Comparison of ENCODE assay signal across 28 mouse cellular contexts in the genomic region with DNA sequence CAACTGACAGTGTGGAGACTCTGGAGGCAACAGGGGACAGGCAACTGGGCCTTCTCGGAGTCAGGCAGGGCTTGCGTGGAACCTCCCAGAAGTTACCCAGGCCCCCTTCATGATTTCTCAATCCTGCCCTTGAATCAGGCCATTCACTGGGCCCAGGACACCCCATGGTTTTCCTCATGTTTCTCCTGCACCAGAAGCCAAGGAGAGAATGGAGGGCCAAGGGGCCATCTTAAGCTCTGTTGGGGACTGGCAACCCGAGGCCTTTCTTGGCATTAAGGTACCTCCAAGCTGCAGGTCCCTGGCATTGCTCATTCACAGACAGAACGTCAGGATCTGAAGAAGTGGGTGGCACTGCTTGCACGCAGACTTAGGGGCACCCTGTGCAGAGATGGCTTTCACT. TPM values are rescaled to one million over a fixed set of nuclear protein-coding genes. Genes with fewer than 3 reads are reported as not detected.
"Had no signal": no experiment of that assay in that cellular context is flagged by ENCODE, and none has a peak within 500 bp of the region (broad histone marks: within the 10 kb centered on the region; RNA-seq: fewer than 3 reads in every experiment).

No protein-coding gene starts in this region.

- H3K9me3 ChIP-seq: embryonic facial prominence, embryonic 10.5 days; embryonic facial prominence, embryonic 12.5 days; embryonic facial prominence, embryonic 13.5 days; embryonic facial prominence, embryonic 15.5 days; forebrain, embryonic 10.5 days; forebrain, embryonic 12.5 days; forebrain, embryonic 13.5 days; forebrain, embryonic 15.5 days; heart, embryonic 10.5 days had no signal

- H3K27ac ChIP-seq: embryonic facial prominence, embryonic 10.5 days; embryonic facial prominence, embryonic 12.5 days; embryonic facial prominence, embryonic 13.5 days; embryonic facial prominence, embryonic 15.5 days; forebrain, embryonic 12.5 days; forebrain, embryonic 13.5 days; forebrain, embryonic 15.5 days; gastrocnemius, adult 2 months; heart, adult 2 months; heart, embryonic 10.5 days had no signal

- ATAC-seq: forebrain, embryonic 13.5 days; forebrain, embryonic 14.5 days; forebrain, embryonic 15.5 days; forebrain, embryonic 16.5 days; forebrain, postnatal 0 days had no signal

- H3K4me3 ChIP-seq: embryonic facial prominence, embryonic 10.5 days; embryonic facial prominence, embryonic 12.5 days; embryonic facial prominence, embryonic 13.5 days; embryonic facial prominence, embryonic 15.5 days; erythroblast, embryonic 14.5 days; forebrain, embryonic 10.5 days; forebrain, embryonic 12.5 days; forebrain, embryonic 13.5 days; forebrain, embryonic 15.5 days; gastrocnemius, adult 2 months; heart, adult 2 months; heart, embryonic 10.5 days had no signal

- H3K27me3 ChIP-seq: forebrain, embryonic 15.5 days had no signal

- DNase-seq: cerebellum, adult 9-10 months; cerebellum, adult 9-11 months; cerebellum, postnatal 25 days; cerebellum, postnatal 36 days; embryo, embryonic 11 days; forebrain, postnatal 0 days; gastrocnemius, adult 2 months; gastrocnemius, postnatal 10 days; gastrocnemius, postnatal 14 days; gastrocnemius, postnatal 25 days; gastrocnemius, postnatal 36 days; heart, adult 11 months; heart, adult 18-20 months; heart, adult 2 months had no signal

- H3K36me3 ChIP-seq: embryonic facial prominence, embryonic 10.5 days; embryonic facial prominence, embryonic 12.5 days; embryonic facial prominence, embryonic 13.5 days; embryonic facial prominence, embryonic 15.5 days; forebrain, embryonic 10.5 days; forebrain, embryonic 12.5 days; forebrain, embryonic 15.5 days; heart, embryonic 10.5 days had no signal

RNA-seq across cellular contexts. Expression of gene Runx3, which starts 3.3 kb away (rescaled TPM):
- total RNA-seq: forebrain, postnatal 0 days had no signal
- polyA plus RNA-seq: cortical plate, adult 2 months; forebrain, embryonic 13.5 days; forebrain, embryonic 14.5 days; forebrain, embryonic 15.5 days; forebrain, embryonic 16.5 days; forebrain, postnatal 0 days; frontal cortex, adult 2 months had no signal
